Mouse (Mus musculus) ovary, postnatal 14 days (tissue): Measurements from ENCODE around the gene H2-M1.

Experiments
- DNase-seq: peaks from one replicate; pipeline ENCODE4 v3.0.0; 2022; ENCODE audit warnings: low spot score

Gene H2-M1

GRCm38 (mm10) chr17:36672119-36672518 is at the start of gene H2-M1:
TSS of gene H2-M1 (minus strand) at chr17:36672219.
- no peak for DNase-seq

GRCm38 (mm10) chr17:36697693-36698092 is 25.7 kb upstream of the H2-M1 start:
- no peak for DNase-seq

DNA sequence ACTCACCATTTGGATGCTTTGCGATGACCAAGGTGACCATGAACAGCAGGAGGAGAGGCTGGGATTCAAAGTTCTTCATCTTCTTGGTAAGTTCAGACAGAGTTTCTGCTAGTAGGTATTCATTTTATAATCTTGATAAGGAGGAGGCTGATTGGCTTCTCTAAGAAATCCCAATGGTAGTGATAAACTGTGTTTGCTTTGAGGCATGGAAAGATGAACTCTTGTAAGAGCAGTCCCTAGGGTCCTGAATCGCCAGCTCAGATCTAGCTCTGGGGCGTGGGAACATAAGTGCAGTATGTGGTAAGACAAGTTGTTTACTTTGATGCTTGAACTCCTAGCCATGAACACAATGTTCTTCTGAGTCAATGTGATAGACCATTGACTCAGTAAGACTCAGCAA is 29.5 kb downstream of the H2-M1 start, which contains the start of gene H2-M9:
Gene H2-M9, minus strand, starts transcription at position 101 of the 400 bp plus-strand sequence.
- no peak for DNase-seq
